Mouse (Mus musculus) layer of hippocampus, adult 8-10 months (tissue): ENCODE data around the gene Opn1mw. TPM values are rescaled to one million over a fixed set of nuclear protein-coding genes. Genes with fewer than 3 reads are reported as not detected.
"Not testable (repeated sequence)": the region's sequence is repeated elsewhere in the genome, so short reads cannot be mapped to it uniquely, and the experiment has no call there.

Experiments used
- DNase-seq, 2 experiments: peaks; one replicate each; pipeline ENCODE4 v3.0.0; 2022; ENCODE audit warnings: low spot score in 2 of 2
- total RNA-seq, 4 experiments: library from RNA; stranded (reverse); gene quantifications; 2 replicates each; pipeline ENCODE4 v1.2.4; 2022

Opn1mw gene
- under 1 TPM in 2 of 4 experiments, not detected in 2; 0.45 to 0.83 TPM for total RNA-seq

DNA sequence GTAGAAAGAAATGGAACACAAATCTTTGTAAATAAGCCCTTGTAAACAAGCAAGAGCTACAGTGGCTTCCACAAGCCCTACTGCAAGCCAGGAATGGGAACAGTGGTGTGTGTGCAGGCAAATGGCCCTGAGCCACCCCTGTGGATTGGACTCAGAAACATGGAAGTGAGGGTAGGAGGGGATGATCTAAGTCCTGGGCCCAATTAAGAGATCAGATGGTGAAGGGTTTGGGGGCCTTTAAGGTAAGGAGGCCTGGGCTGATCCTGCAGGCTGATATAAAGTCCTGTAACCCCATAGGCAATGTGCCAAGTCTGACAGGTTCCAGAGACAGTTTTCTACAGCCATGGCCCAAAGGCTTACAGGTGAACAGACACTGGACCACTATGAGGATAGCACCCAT, at the start of gene Opn1mw:
Gene Opn1mw (plus strand): TSS at position 301 of the 400 bp plus-strand sequence.
- DNase-seq = no peak

DNA sequence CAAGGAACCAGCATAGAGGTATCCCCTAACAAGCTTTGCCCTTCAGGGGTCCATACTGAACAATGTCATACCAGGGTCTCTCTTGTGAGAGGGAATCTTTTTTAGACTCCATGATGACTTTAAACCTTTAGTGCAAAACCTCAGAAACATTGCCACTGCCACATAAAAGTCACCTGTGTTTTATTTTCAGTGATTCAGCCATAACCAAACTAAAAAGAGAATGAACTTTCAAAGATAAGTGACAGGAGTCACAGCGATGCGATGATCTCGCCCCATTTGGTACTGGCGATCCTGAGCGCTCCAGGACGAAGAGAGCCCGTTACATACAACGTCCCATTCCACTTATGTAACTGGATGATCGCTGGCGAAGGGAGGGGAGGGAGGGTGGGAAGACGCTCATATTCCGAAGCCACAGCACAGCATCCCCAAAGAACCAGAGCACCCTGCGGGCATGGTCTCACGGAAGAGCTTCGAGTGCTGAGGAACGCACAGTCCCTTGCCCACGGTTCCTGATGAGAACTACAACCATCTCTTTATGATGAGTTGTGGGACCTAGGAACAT, 42.9 kb upstream of the Opn1mw start:
- DNase-seq = peak in 1 of 2 experiments; percentile 5

DNA sequence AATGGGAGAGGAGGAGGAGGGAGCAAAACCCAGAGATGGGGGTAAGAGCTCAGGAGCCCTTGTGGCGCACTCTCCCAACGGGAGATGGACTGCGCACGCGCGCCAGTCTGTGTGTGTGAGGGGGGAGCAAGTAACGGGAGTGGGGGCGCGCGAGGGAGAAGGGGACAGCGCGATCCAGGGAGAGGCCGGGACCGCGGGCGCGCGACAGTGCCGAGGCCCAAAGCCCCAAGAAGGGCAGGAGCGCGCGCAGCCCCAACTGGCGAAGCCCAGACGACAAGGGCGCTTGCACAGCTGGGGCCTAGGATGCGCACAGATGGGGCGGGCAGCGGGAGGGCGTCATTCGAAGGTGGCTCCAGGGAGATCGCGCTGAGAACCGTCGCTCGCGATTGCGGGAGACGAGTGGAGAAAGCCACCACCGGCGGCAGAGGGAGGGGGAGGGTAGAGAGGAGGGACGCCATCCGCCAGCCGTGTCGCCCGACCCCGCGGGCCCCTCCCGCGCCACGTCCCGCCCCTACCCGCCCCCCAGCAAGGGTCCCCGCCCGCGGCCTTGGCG, 42.2 kb upstream of the Opn1mw start:
- peak; percentile 66 to 77 for DNase-seq

DNA sequence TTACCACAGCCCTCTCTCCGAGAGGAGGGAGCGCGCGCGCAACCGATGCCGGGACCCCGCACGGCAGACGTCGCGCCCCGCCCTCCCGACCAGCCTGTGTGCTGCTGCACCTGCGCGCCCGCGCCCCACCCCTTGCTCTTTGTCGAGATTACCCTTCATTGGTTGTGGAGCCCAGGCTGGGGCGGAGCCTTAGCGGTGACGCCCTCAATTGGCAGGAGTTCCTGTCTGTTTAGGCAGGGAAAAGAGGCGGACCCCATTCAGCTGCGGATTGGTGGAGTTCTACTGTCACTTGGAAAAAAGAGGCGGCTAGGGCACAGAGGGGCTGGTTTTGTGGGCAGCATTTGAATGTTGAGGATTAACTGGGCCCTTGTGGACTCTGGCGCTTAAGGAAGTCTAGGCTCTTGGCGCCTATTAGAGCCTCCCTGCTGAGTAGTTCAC, 41.6 kb upstream of the Opn1mw start:
- peak; percentile 98 for DNase-seq

DNA sequence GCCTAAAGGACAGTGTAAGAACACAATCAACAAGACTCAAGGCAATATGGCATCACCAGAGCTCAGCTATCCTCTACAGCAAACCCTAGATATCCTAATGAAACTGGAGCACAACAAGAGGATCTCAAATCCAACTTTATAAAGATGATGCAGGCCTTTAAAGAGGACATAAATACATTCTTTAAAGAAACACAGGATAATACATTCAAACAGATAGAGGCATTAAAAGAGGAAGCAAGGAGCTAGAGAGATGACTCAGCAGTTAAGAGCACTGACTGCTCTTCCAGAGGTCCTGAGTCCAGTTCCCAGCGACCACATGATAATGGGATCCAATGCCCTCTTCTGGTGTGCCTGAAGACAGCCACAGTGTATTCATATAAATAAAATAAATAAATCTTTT, 32.1 kb upstream of the Opn1mw start:
- no peak for DNase-seq

DNA sequence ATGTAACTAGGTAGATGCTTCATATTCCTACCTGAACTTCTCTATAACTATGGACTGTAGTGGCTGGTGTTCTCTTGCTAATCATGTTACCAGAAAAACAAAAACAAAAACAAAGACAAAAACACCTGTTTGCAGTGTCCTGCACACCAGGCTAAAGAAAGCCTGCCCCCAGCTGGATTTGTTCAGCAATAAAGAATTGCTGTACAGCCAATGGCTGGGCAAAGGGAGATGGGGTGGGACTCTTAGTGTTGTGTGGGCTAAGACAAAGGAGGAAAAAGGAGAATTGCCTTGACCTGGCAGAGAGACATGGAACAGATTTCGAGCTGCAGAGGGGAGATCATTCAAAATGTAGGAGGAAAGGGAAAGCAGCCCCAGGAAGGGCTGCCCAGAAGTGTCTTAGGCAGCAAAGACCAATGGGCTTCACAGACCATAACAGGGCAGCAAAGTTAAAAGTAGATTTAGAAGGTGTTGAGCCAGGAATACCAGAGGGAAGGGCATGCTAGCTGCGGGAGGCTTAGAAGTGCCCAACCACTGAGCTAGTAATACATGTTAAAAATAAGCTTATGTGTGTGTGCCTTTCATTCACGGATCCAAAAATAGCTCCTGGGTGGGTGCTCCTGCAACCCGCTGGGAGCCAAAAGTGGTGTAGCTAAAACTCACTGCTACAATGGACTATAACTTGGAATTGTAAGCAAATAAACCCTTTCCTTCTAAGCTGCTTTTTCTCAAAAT, 23.6 kb upstream of the Opn1mw start:
- no peak for DNase-seq

DNA sequence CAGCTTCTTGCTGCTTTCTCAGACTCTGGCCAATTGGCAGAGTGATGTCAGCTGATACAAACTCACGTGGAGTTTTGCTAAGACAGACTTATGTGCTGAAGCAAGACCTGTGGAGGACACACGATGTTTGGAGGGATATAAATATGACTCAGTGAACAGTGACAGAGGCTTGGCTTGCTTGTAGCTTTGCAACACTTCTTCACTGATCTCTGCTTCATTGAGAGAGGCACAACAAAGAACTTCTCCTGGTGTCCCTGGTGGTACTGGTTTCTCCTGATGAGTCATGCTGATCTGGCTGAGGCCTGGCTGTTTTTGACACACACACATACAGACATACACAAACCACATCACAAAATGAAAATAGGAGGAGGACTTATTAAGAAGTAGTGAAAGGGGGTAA, 21.3 kb upstream of the Opn1mw start:
- DNase-seq = no peak

DNA sequence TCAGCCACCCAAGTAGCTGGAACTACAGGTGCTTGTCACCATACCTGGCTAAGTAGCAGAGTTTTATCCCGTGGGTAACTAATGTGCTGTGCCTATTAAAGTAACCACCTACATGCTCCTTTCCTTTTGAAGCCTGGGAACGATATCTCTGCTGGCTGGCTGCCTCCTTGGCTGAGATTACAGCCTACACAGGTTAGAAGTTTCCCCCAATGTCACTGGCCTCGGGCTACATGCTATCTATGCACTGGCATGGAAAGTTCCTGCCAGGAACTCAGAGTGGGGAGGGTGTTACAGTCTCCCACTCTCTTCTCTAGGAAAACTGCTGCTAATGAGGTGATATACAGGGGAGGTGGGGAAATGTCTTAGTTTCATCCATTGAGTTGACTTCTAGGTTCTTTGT, 18.5 kb upstream of the Opn1mw start:
- DNase-seq = no peak

DNA sequence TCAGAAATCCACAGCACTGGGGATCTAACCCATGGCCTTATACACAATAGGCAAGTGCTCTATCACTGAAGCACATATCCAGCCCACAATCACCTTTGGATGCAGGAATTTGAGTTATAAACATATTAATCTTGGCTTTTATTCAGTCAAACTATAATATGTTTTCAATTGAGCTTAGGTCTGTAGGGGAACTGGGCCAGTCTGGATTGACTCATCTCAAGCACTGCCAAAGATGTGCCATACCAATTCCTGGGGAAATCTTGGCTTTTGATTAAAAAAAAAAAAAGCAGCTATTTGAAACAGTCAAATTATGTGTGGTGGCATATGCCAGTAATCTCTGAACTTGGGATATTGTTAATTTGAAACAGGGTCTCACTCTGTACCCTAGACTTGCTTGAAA, 13.2 kb upstream of the Opn1mw start:
- no peak for DNase-seq

DNA sequence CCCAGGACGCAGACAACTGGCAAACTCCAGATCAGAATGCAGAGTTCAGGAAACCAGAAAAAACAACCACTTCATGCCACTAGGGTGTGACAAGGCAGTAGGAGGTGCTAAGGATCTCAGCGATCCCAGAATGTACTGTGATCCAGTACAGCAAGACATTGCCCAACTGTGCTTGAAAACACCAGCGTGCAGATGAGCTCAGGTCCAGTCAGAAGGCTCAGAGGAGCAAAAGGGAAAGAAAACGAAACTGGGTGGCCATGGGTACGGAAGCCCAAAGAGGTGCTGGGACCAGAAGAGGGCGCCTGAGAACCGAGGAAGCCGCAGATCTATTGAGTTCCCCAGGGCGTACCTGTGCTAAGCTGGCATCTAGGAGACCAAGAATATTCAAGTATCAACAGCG, 11.8 kb upstream of the Opn1mw start:
- peak; percentile 13 to 47 for DNase-seq

DNA sequence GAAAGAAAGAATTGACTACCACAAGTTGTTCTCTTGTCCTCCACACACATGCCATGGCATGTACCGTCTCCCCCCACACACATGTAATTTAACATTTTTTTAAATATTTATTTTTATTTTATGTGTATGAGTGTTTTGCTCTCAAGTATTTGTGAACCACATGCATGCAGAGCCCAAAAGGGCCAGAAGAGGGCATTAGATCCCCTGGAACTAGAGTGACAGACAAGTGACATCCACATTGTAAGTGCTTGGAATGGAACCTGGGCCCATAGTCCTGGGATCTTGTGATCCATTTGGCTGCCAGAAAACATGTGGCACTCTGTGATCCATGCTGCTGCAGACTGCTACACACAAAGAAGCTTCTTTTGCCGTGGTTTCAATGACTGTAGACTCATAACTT, 2.3 kb upstream of the Opn1mw start:
- DNase-seq = no peak

DNA sequence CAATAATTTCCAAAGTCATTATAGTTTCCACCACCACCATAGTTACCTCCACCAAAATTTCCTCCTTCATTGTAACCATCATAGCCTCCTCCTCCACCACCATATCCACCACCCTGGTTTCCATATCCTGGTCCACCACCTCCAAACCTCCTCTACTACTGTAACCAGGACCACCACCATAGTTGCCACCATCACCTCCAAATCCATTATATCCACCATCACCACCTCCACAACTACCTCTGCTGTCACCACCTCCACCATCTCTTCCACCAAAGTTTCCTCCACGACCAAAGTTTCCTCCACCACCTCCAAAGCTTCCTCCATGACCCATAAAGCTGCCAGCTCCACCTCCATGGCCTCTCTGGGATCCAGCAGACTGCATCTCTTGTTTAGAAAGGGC, 8.0 kb downstream of the Opn1mw start, which contains the start of gene Mecp2:
Gene Mecp2 (minus strand): TSS at position 101 of the 400 bp plus-strand sequence.
- DNase-seq = not testable (repeated sequence)

DNA sequence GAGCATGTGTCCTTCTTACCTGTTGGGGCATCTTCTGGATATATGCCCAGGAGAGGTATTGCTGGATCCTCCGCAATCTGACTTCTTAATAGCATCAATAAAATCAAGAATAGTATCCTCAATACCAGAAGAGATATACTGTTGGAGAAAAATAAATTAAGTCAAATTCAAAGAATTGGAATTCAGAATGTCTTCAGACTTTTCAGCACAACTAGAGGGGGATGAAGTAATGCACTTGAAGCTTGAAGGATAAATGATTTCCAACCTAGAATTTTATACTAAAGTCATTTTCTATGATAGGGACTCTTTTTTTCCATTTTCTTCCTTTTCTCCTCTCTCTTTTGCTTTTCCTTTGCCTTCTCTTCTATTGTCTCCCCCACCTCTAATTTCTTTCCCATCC, 40.5 kb downstream of the Opn1mw start, which contains the start of gene Tex28:
Gene Tex28 (minus strand): TSS at position 101 of the 400 bp plus-strand sequence.
- DNase-seq = no peak

DNA sequence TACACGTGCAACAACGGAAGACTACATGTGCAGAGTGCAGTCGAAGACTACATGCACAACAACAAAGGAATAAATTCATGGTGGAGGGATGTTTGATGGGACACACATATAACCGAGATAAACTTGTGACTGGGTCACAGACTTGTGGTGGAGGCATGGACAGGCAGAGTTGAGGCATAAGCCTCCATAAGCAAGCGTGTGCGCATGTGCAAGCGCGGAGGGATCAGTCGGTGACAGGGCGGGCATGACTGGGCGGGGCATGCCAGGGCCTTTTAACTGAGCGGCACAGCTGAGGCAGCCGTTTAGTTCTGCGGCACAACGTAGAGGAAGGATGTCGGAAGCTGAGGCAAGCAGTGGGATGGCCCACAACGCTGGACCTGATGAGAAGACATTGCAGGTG, 49.7 kb downstream of the Opn1mw start, which contains the start of gene Tktl1:
Gene Tktl1 (plus strand): TSS at position 301 of the 400 bp plus-strand sequence.
- no peak for DNase-seq

Other genes starting within 250 kb of the Opn1mw start
- not detected for gene Avpr2, start 235.4 kb upstream of the Opn1mw start, total RNA-seq
- gene L1cam, start 231.4 kb upstream of the Opn1mw start, total RNA-seq = 100 to 1,000 TPM; 117 to 151 (median 128) TPM
- 1 to 10 TPM; 4.9 to 8.0 (median 6.0) TPM for gene Arhgap4, start 205.6 kb upstream of the Opn1mw start, total RNA-seq
- 10 to 100 TPM; 64.7 to 73.9 (median 67.1) TPM for gene Naa10, start 205.5 kb upstream of the Opn1mw start, total RNA-seq
- gene Renbp, start 196.6 kb upstream of the Opn1mw start, total RNA-seq = 10 to 100 TPM in 3 of 4 experiments, 1 to 10 TPM in 1; 4.9 to 20.0 (median 14.7) TPM
- gene Hcfc1, start 161.1 kb upstream of the Opn1mw start, total RNA-seq = 10 to 100 TPM; 72.7 to 77.3 (median 73.3) TPM
- 10 to 100 TPM; 49.9 to 75.1 (median 63.7) TPM for gene Irak1, start 103.5 kb upstream of the Opn1mw start, total RNA-seq
- gene Mecp2, start 7.9 kb downstream of the Opn1mw start, total RNA-seq = 10 to 100 TPM; 85.8 to 96.1 (median 91.7) TPM
- gene Tex28, start 40.4 kb downstream of the Opn1mw start, total RNA-seq = not detected
- gene Tktl1, start 49.8 kb downstream of the Opn1mw start, total RNA-seq = under 1 TPM in 2 of 4 experiments, not detected in 2; 0.20 to 0.24 TPM
- gene Flna, start 122.4 kb downstream of the Opn1mw start, total RNA-seq = 100 to 1,000 TPM in 1 of 4 experiments, 10 to 100 TPM in 3; 70.1 to 101 (median 86.8) TPM
- 10 to 100 TPM; 33.0 to 42.3 (median 35.6) TPM for gene Emd, start 127.2 kb downstream of the Opn1mw start, total RNA-seq
- 100 to 1,000 TPM; 106 to 243 (median 166) TPM for gene Rpl10, start 143.3 kb downstream of the Opn1mw start, total RNA-seq
- 10 to 100 TPM; 64.2 to 86.3 (median 75.9) TPM for gene Taz, start 154.4 kb downstream of the Opn1mw start, total RNA-seq
- gene Dnase1l1, start 154.9 kb downstream of the Opn1mw start, total RNA-seq = 1 to 10 TPM; 2.9 to 7.3 (median 5.2) TPM
- gene Atp6ap1, start 169.6 kb downstream of the Opn1mw start, total RNA-seq = 100 to 1,000 TPM; 325 to 354 (median 338) TPM
- 100 to 1,000 TPM; 637 to 728 (median 671) TPM for gene Gdi1, start 177.5 kb downstream of the Opn1mw start, total RNA-seq
- gene Fam50a, start 185.6 kb downstream of the Opn1mw start, total RNA-seq = 10 to 100 TPM; 28.7 to 39.4 (median 30.9) TPM
- gene Plxna3, start 201.6 kb downstream of the Opn1mw start, total RNA-seq = 10 to 100 TPM; 30.0 to 38.9 (median 33.1) TPM
- gene Lage3, start 226.2 kb downstream of the Opn1mw start, total RNA-seq = 10 to 100 TPM; 23.8 to 28.8 (median 26.8) TPM
- gene Ubl4a, start 245.8 kb downstream of the Opn1mw start, total RNA-seq = 10 to 100 TPM; 53.8 to 75.5 (median 62.2) TPM
- gene Slc10a3, start 245.9 kb downstream of the Opn1mw start, total RNA-seq = 1 to 10 TPM; 2.6 to 3.4 (median 2.9) TPM